Mouse (Mus musculus) heart, postnatal 14 days (tissue): Measurements from ENCODE around the gene Bptf. TPM values are rescaled to one million over a fixed set of nuclear protein-coding genes. Genes with fewer than 3 reads are reported as not detected.
"Not testable (repeated sequence)": the region's sequence is repeated elsewhere in the genome, so short reads cannot be mapped to it uniquely, and the experiment has no call there.

Experiments used
- DNase-seq, 2 experiments: peaks; one replicate each; pipeline ENCODE4 v3.0.0; 2021 to 2022
- intact Hi-C: fragments of 180-260 bp; cut with DNase I; formaldehyde crosslinking; loops from one replicate; pipeline ENCODE4 v1.15.1; 2025
- total RNA-seq, 2 experiments: library from RNA; stranded (reverse); gene quantifications; 2 replicates each; pipeline ENCODE4 v1.2.3; 2021

The Bptf gene
- total RNA-seq, 2 experiments from 2014 or later, result 34.8 to 38.6 TPM

DNA sequence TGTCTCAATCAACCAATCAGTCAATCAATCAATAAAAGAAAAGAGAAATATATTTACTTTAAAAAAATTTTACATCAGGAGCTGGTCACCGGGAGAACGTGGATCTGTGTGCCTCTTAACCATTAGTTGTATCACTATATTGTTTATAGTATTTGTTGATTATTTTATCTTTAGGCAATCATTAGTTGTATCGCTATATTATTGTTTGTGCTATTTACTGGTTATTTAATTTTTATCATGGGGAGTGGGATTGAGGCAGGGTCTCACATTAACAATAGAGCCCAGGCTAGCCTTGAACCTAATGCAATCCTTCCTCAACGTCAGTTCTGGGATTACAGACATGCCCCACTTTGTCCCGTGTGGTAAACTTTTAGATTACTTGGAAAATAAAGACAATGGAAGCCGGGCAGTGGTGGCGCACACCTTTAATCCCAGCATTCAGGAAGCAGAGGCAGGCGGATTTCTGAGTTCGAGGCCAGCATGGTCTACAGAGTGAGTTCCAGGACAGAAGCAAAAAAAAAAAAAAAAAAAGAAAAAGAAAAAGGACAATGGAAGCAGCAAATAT lies 131.9 kb downstream of the Bptf start:
- no peak for DNase-seq

GRCm38 (mm10) chr11:106999151-106999948 lies 132.6 kb downstream of the Bptf start, which contains the start of gene Kpna2:
TSS of gene Kpna2 (minus strand) at chr11:106999541.
- DNase-seq, result peak; percentile 88 to 92
- intact Hi-C loops, result loop anchor here (5.0 kb wide), 1 partner anchor 212 kb away; the partner anchor contains the start of genes Cep95 and Ddx5

More for the DNA sequence above, 131.9 kb downstream of the Bptf start:
- intact Hi-C loops, result loop anchor here (5.0 kb wide), 1 partner anchor 213 kb away; the partner anchor contains the start of genes Cep95 and Ddx5

GRCm38 (mm10) chr11:106998651-106999150 lies 133.2 kb downstream of the Bptf start:
- DNase-seq, result no peak
- intact Hi-C loops, result loop anchor here (5.0 kb wide), 1 partner anchor 211 kb away; the partner anchor contains the start of genes Cep95 and Ddx5

GRCm38 (mm10) chr11:106997976-106998375 lies 134.0 kb downstream of the Bptf start:
- no peak for DNase-seq
- intact Hi-C loops, result loop anchor here (5.0 kb wide), 1 partner anchor 211 kb away; the partner anchor contains the start of genes Cep95 and Ddx5

GRCm38 (mm10) chr11:106996492-106996891 lies 135.4 kb downstream of the Bptf start:
- intact Hi-C loops, result loop anchor here (5.0 kb wide), 1 partner anchor 209 kb away; the partner anchor contains the start of genes Cep95 and Ddx5
- DNase-seq, result not testable (repeated sequence)

GRCm38 (mm10) chr11:106994246-106995085 lies 137.5 kb downstream of the Bptf start:
- intact Hi-C loops, result loop anchor here (5.0 kb wide), 1 partner anchor 207 kb away; the partner anchor contains the start of genes Cep95 and Ddx5
- no peak for DNase-seq

DNA sequence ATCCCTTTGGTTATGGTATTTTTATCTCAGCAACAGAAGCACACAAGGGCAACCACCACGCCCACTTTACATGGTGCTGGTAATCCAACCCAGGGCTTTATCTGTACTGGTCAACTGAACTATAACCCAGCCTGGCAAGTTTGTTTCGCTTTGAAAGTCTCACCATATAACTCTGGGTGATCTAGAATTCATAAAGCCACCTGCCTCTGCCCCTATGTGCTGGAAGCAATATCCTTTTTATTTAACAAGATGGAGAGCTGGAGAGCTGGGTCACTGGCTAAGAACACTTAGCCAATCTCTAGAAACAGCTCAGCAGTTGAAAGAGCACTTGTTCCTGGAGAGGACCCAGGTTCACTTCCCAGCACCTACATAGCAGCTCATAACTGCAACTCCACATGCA lies 144.5 kb downstream of the Bptf start:
- no peak for DNase-seq
- intact Hi-C loops, result no loop called here

DNA sequence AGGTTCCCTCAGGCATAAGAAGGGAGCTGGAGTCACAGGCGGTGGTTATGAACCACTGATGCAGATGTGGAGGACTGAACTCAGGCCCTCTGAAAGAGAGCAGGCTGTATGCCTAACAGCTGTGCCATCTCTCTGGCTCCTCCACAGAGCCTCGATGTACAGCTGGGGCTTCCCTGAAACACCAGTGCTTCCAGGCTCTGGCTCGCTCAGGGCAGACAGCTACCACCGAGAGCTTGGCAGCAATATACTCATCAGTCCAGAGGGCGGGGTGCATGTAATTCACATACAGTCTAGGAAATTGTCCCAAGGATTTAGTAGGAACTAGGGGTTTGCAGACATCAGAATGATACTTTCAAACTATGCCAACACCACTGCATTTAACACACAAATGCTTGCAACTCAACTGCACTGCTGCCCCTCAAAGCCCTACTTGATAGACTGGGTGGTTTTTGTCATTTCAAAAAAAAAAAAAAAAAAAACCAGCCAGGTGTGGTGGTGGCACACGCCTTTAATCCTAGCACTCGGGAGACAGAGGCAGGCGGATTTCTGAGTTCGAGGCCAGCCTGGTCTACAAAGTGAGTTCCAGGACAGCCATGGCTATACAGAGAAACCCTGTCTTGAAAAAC lies 145.8 kb downstream of the Bptf start:
- DNase-seq, intact Hi-C loops: not testable (repeated sequence)

Other genes starting within 250 kb of the Bptf start
- 10 to 100 TPM; 36.4 to 39.4 TPM for gene Smurf2, start 211.4 kb downstream of the Bptf start, total RNA-seq
- gene Kpna2, start 132.6 kb downstream of the Bptf start, total RNA-seq, result 100 to 1,000 TPM in 1 of 2 experiments, 10 to 100 TPM in 1; 84.2 to 103 TPM
- gene 1810010H24Rik, start 106.4 kb downstream of the Bptf start, total RNA-seq, result 1 to 10 TPM; 1.8 to 2.7 TPM
- gene Nol11, start 57.3 kb upstream of the Bptf start, total RNA-seq, result 10 to 100 TPM; 17.2 to 19.4 TPM